Mouse (Mus musculus) brain, embryonic 14.5 days (tissue): ENCODE data around the gene Vmn2r60.
"Not testable (repeated sequence)": the region's sequence is repeated elsewhere in the genome, so short reads cannot be mapped to it uniquely, and the experiment has no call there.

Source experiments
- CTCF ChIP-seq: fragments of 200-500 bp; IDR thresholded peaks from 2 replicates; pipeline ENCODE4 v1.5.1; 2012; ENCODE audit warnings: inconsistent platforms, mild to moderate bottlenecking, moderate library complexity, borderline replicate concordance; ENCODE audit not compliant: insufficient read depth, insufficient read length; ENCODE audit errors: extremely low read depth
- POLR2A ChIP-seq: fragments of 200-500 bp; IDR thresholded peaks from 2 replicates; pipeline ENCODE4 v1.6.1; 2012; ENCODE audit warnings: mild to moderate bottlenecking, inconsistent platforms, borderline replicate concordance; ENCODE audit not compliant: poor library complexity, insufficient read depth, insufficient read length, severe bottlenecking; ENCODE audit errors: extremely low read depth

- TF ChIP-seq CTCF, POLR2A: not testable (repeated sequence)
Measured at GRCm38 (mm10) chr7:42107061-42107460, 509 bp upstream of the Vmn2r60 start.
